Mouse (Mus musculus) thymus, postnatal 36 days (tissue): Measurements from ENCODE around the gene Actl6b.

ENCODE experiments used
- DNase-seq, 2 experiments: peaks; one replicate each; pipeline ENCODE4 v3.0.0; 2022; ENCODE audit warnings: mixed read lengths in 2 of 2

Gene Actl6b

DNA sequence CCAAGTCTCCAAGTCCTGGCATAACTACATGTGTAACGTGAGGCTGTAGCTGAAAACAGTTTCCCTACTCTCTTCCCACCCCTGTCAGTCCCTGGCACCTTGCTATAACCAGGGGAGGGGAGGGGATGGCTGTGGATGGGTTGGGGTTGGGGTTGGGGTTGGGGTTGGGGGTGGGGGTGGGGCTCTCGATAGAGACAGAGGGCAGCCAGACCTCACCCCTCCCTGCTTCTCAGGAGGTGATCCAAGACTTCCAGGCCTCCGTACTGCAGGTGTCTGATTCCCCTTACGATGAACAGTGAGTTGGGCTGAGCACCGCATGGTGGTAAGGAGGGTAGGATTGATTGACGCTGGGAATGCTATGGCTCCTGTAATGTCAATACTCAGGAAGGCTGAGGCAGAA lies 12.4 kb downstream of the Actl6b start:
- DNase-seq, result no peak

GRCm38 (mm10) chr5:137566416-137566815 lies 13.1 kb downstream of the Actl6b start:
- no peak for DNase-seq

GRCm38 (mm10) chr5:137568223-137568798 lies 15.0 kb downstream of the Actl6b start:
- DNase-seq, result no peak

GRCm38 (mm10) chr5:137569031-137569430 lies 15.7 kb downstream of the Actl6b start:
- no peak for DNase-seq

- peak; percentile 54 to 60 for DNase-seq
Measured at GRCm38 (mm10) chr5:137569665-137570064, 16.3 kb downstream of the Actl6b start, which contains the start of gene Tfr2. TSS of gene Tfr2 (plus strand) at chr5:137569840.

DNA sequence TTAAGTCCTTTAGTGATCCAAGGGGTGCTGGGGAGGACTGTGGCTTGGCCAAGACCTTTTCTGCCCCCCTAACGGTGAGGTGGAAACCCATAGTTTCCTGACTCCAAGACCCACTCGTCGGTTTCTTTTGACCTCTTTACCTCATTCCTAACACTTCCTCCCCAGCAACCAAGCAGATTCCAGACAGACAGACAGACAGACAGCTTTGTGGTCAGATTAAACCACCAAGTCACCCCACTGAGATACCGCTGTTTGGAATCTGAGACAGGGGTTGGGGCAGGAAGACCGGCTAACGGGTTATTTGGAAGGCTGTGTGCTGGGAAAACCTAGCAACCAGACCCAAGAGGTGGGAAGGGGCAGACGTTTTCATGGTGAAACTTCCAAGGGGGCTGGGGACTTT lies 16.9 kb downstream of the Actl6b start:
- DNase-seq, result no peak

GRCm38 (mm10) chr5:137570691-137571586 lies 17.6 kb downstream of the Actl6b start:
- DNase-seq, result no peak

GRCm38 (mm10) chr5:137574470-137574901 lies 21.2 kb downstream of the Actl6b start:
- DNase-seq, result no peak

DNA sequence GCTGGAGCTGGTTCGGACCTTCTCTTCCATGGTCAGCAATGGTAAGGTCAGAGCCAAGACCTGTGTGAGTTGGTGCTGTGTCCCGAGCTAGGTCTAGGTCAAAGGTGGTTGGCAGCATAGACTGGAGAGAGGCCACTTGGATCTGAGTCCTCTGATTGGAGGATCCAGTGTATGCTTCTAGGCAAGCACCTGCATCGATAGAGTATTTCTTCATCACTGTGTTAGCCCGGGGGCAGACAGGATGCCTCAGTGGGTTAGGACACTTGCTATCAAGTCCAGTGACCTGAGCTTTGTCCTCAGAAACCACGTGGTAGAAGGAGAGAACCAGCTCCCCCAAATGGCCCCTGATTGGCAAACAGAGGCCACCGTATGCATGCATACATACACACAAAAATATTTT lies 26.9 kb downstream of the Actl6b start:
- DNase-seq, result no peak

- no peak for DNase-seq
Measured at GRCm38 (mm10) chr5:137582702-137583101, 29.4 kb downstream of the Actl6b start.

DNA sequence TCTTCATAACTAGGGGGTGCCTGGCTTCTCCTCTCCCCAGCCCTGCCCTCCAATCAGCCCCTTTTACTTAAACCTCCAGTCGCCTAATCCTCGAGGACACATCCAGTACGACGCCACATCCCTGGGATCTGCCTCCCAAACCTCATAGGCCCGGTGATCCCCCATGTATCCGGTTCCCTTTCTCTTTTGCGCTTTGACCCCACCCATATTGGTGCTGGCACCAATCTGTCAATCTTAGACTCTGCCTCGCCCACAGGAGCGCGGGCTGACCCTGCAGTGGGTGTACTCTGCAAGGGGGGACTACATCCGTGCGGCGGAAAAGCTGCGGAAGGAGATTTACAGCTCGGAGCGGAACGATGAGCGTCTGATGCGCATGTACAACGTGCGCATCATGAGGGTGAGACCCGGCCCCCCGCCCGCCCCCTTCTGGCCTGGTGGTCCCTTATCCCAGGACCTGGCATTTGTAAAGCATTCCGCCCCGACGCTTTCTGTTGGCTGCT lies 30.4 kb downstream of the Actl6b start:
- DNase-seq, result peak in 1 of 2 experiments; percentile 56

DNA sequence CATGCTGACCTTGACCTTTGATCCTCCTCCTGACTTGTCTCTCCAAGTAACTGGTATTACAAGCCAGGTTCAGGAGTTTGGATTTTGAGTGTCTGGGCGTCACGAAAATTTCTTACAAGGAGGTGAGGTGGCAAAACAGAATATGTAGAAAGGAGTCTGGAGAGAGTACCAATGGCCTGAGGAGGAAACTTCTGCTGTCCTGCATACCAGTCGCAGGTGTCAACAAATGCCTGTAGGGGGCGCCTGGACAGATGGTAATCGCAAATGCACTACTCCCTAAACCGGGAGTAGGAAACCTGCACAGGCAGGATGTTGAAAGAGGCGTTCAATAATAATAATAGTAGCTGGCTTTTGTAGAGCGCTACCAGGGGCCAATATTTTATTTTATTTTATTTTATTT lies 31.7 kb downstream of the Actl6b start:
- DNase-seq, result peak; percentile 68 to 70

DNA sequence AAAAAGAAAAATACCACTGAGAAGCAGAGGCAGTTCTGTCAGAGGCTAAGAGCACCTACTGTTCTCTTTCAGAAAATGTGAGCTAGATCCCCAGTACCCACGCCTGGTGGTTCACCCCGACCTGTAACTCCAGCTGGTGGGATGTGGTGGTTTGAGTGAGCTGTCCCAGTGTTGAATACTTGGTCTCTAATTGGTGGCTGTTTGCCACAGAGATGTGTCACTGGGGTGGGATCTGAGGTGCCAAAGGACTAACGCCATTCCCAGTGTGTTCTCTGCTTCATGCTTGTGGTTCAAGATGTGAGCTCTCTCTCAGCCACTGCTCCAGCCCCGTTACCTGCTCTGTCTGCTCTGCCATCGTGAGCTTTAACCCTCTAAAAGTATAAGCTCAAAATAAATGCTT lies 37.2 kb downstream of the Actl6b start:
- no peak for DNase-seq

DNA sequence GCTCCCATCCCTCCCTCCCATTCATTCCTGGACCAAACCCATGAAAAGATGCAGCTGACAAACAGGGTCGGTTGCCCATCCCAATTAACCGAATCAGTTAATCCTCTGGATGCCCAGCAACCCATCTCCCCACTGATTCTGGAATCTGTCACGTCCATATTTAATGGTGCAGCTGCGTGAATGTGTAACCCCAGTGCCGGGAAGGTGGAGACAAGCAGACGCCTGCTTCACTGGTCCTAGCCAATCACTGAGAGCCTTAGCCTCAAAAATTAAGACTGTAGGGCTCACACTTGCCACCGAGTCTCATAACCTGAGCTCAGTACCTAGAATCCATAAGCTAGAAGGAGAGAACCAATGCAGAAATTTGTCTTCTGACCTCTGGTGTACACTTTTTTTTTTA lies 42.6 kb downstream of the Actl6b start:
- peak in 1 of 2 experiments; percentile 8 for DNase-seq

GRCm38 (mm10) chr5:137596601-137597261 lies 43.4 kb downstream of the Actl6b start:
- DNase-seq, result peak; percentile 50 to 71

DNA sequence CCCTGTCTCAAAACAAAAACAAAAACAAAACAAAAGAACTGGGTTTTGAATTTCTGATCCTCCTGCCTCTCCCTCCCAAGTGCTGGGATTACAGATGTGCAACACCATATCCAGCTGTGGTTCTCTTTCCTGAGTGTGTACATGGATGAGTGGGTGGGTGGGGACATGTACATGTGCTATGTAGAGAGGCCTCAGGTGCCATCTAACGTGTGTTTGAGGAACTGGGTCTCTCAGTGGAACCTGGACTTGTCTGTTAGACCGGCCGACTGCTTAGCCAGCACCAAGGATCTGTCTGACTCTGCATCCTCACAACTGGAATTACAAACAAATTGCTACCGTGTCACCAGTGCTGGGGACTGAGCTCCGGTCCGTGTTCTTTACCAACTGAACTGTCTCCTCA lies 44.3 kb downstream of the Actl6b start:
- no peak for DNase-seq

DNA sequence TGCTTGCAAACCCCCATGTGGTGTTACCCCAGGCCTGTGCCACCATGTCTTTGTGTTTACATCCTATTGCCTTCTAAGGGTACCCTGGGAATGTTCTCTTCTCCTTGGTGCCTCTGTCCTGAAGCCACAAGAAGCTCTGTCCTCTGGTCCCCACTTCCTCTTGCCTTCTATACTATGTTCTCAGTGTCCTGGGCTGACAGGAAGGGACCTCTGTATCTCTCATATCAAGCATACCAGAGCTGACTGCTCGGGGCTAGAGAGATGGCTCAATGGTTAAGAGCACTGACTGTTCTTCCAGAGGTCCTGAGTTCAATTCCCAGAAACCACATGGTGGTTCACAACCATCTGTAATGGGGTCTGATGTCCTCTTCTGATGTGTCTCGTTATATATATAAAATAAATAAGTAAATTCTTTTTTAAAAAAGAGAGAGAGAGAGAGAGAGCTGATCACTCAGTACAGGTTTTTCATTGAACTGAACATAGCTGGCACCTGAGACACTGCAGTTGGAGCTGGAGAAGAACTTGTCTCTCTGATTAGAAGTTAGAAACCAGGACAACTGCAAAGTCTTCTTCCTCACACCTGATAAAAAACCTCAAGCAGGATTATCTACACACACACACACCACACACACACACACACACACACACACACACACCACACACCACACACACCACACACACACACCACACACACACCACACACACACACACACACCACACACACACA lies 44.9 kb downstream of the Actl6b start:
- DNase-seq, result no peak

- DNase-seq, result peak in 1 of 2 experiments; percentile 25
Measured at GRCm38 (mm10) chr5:137599600-137599999, 46.3 kb downstream of the Actl6b start.

DNA sequence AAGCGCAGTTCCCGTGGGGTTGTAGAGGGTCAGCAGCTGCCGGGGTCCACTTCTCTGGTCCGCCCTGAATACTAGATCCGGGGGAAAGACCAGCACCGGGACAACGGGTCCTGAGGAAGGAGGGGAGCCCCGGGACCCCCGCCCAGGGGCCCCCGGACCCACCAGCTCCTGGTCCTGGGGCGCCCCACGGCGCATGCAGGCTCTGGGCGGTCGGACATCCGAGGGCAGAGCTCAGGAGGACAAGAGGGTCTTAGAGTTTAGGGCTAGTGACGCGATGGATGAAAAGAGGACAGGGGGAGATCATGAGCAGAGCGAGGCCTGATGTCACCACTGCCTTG lies 46.9 kb downstream of the Actl6b start:
- DNase-seq, result no peak

DNA sequence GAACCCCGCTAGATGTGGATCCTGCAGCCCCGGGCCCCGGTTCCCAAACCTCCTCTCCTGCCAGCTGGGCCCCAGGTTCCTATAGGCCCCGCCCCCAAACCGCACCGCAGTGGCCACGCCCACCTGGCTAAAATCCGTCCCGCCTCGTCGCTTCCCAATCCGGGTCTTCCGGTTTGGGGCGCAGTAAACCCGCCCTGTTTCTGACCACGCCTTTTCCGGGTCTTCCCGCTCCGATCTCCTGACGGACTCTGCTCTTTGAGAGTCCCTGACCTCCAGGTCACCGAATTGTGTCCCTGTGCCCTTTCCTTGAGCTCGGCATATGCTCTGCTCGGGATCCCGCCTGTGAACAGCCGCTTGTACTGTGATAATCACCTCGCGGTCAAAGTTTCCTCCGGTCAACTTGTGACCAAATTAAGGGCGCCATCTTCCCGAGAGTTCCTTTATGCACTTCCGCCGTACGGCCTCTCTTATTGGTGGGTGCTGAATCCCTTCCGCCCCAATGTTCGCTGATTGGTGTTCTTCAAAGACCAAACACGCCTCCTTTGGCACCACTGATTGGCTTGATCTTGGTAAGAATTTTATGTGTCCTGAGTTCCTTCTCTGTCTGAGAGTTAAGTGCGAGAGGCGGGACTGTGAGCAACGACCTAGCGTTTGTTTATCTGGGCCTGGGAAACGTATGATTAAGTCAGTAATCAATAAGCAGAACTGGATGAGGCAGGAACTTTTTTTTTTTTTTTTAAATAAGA lies 47.5 kb downstream of the Actl6b start, which contains the start of gene Mospd3:
Mospd3 (minus strand) TSS at position 440 of the 746 bp plus-strand sequence.
- peak; percentile 97 to 98 for DNase-seq

- peak in 1 of 2 experiments; percentile 40 for DNase-seq
Measured at GRCm38 (mm10) chr5:137601365-137601729, 48.0 kb downstream of the Actl6b start.
